Mouse (Mus musculus) CH12F3 (cell line): ENCODE data around the gene Ppp2r1b.
"Not testable (repeated sequence)": the region's sequence is repeated elsewhere in the genome, so short reads cannot be mapped to it uniquely, and the experiment has no call there.

ENCODE experiments used
- in situ Hi-C: fragments of 300-500 bp; cut with MboI; formaldehyde crosslinking; loops from 2 replicates; pipeline ENCODE4 v1.14.3; 2020; ENCODE audit warnings: low sequenced_read_pairs

The Ppp2r1b gene

DNA sequence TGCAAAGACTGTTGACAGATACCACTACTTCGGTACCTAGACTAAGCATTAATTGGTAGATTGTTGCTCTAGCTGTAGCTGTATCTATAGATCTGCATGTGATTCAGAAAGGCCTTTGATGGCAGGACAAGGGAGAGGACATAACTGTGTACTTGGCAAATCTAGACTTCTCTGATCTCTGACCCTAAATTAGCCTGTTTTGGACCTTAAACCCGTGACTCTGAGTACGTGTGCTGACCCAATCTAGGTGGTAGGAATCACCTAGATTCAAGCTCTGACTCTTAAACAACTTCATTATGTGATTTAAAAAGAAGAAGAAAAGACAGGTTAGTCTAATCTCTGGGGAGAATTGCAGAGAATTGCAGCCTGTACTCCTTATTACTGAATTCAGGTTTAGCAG is at the start of gene Ppp2r1b:
Ppp2r1b (plus strand) TSS at position 221 of the 400 bp plus-strand sequence.
- in situ Hi-C loops, result no loop called here

DNA sequence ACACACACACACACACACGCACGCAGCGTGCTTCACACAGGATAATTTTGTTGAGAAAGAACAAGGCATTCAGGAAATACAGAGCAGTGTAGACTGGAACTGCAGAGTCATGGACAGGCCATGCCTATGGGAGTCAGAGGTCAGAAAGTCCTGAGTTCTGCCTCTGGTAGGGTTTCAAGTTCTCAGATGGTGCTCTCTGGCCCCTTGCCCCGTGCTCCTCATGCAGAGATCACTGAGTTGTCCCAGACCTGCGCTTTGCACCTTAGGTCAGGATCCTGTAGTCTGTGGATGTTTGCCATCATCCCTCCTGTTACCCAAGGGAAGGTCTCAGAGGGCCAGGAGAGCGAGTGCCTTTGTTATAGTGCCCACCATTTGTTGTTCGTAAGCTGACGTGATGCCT is 48.3 kb upstream of the Ppp2r1b start:
- in situ Hi-C loops, result no loop called here

DNA sequence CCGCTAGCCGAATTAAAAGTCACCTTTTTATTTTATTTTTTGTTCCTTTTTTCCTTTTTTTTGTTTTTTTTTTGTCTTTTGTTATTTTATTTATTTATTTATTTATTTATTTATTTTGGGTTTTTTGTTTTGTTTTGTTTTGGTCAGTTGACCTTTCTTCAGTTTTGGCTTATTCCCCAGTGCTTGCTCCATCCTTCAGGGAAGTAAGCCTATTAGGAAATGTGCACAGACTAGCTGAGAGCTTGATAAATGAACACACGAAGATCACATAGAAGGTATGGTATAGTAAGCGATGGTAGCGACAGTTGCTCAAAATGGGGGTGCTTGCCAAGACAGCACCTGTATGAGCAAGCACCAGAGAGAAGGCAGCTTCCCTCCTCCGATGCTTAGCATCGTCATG is 47.5 kb upstream of the Ppp2r1b start:
- in situ Hi-C loops, result no loop called here

DNA sequence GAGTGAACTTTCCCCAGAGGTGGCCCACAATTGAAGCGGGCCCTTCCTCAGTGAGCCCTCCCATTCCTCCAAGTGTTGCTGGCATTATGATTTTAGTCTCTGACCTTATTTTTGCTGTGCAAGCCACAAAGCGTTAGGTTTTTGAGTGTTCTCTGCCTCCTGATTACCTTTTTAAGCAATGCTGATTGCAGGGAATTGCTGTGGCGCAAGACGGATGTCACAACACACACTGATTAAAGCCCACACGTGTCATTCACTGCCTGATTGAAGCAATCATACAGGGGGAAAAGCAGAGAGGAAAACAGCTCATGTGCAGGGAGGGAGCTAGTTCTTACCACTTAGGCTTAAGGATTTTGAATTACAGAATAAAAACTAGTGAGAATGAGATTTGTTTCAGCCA is 46.7 kb upstream of the Ppp2r1b start:
- in situ Hi-C loops, result no loop called here

DNA sequence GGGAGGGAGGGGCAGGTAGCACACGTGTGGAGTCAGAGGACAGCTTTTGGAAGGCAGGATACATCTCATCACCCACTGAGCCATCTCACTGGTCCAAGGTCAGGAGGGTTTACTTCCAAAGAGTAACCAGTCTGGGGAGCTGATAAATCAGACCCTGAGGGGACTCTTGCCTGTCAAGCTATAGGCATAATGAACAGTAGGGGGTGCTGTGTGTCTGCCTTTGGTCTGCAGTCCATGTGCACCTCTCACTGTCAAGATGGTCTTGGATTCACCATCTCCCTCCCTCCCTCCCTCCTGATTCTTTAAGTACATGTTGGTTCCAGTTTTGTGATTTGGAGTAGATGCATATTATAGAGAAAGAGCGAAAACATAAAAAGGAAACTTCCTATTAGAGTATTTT is 44.1 kb upstream of the Ppp2r1b start:
- in situ Hi-C loops, result no loop called here

DNA sequence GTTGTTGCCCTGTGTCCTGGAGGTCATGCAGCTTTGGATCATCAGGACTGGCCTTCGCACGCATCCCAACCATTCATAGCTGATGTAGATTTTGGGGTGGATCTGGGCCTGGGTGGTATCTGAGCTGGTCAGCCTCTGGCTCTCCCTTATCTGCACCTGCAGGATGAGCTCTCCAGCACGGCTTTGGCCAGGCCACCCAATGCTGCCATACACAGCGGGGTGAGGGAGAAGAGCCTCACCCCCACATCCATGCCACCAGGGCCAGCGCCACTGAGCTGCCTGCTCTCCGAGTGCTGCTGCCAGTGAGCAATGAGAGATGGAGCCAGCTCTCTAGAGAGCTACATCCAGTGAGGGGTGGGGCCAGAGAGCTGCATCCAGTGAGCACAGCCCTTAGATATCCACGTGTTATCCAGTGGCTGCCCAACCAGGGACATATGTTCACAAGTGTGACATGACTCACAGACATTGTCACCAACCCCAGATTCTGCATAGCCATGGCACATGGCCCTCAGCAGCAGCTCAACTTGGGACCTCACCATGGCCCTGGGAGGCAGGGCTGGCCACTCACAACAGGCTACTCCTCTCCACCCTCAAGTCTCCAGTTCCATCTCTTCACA is 41.9 kb upstream of the Ppp2r1b start:
- in situ Hi-C loops, result no loop called here

DNA sequence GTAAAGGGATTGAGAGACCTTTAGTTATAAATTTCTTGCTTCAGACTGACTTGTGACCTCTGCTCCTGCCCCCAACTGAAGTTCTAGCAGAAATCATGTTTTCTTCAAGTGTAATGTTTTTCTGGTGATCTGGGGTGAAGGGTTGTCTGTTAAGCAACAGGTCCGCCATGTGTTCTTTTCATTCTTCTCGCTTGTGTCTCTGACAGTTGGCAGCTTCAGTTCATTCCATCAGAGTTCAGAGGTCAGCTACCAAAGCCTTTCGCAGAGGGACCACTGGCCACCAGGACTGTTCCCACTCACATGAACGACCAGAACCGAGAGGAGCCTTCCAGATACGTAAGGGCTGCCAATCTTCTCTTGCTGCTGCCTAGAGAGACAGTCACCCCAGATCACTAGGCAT is 36.6 kb upstream of the Ppp2r1b start:
- in situ Hi-C loops, result no loop called here

DNA sequence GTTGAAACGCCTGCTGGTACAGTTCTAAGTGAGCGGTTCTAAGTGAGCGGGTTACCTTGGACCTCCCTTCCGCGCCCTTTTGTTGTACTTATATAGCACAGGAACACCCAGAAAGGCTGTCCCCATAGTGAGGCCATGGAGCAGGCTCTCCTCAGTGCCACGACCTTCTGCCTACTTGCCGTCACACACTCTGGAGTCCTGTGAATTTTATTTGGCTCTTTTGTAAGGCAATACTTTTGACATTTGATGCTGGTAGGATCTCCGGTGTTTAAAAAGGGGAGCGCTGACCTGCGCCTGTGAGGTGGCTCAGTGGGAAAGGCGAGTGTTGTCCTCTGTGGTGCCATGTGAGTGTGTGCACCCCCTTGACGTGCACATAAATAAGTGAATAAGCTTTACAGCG is 36.0 kb upstream of the Ppp2r1b start:
- in situ Hi-C loops, result no loop called here

DNA sequence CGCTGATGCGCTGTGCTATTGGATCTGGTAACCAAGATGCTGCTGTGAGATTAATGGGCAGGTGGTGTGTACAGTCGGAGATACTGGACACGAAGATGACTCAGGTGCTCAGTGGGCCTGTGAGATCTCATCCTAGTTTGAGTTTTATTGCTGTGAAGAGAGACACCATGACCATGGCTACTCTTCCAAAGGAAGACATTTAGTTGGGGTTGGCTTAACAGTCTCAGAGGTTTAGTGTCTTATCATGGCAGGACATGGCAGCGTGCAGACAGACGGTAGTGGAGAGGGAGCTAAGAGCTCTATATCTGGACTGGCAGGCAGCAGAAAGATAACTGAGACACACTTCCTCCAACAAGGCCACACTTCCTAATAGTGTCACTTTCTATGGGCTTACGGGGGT is 33.9 kb upstream of the Ppp2r1b start:
- in situ Hi-C loops, result no loop called here

DNA sequence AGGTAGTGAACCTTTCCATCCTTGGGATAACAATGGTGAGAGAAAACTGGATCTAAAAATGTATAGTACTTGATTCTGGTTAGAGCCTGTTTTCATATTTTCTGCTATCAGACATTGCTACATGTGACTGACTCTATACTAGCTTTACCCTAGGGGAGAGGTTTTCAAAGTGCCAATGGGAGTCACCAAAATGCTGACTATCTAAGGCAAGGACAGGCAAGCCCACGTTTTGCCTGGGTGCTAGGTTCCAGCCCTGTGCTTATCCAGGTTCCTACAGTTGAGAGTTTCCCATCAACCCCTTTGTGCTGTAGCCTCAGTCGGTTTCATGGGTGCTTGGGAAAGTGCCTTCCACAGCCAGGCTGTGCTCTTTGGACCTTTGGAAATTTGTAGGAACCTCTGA is 33.4 kb upstream of the Ppp2r1b start:
- in situ Hi-C loops, result no loop called here

DNA sequence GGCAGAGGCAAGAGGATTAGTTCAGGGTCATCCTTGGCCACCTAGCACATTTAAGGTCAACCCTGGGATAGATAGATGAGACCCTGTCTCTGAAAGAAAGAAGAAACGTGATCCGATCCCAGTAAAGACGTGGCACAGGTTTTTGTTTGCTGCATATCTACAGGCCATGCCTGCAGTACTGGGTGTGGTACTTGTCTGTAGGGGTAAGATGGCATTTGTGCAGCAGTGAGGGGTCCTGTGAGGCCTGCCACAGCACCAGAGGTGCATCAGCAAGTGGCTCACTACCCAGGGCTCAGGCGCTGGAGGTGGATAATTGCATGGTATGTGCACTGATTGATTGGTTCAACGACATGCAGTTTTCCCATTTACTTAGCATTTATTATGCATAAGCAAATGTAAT is 31.3 kb upstream of the Ppp2r1b start:
- in situ Hi-C loops, result no loop called here

DNA sequence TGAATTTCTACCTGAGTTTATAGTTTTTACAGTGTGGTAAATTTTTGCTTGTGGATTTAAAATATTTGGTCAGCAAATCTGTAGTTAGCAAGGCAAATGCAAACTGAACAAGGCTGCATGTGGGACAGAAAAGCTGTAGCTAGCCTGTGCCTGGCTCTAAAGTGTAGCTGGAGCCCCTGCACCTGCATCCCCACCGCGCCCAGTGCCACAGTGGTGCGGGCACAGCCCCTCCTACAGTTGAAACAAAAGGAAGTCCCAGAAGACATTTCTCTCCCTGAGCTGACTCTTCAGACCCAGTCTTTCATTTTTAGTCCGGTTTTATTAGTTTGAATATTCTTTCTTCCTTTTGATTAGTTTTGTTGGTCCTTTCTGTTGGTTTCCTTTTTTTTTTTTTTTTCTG is 29.4 kb upstream of the Ppp2r1b start:
- in situ Hi-C loops, result no loop called here

DNA sequence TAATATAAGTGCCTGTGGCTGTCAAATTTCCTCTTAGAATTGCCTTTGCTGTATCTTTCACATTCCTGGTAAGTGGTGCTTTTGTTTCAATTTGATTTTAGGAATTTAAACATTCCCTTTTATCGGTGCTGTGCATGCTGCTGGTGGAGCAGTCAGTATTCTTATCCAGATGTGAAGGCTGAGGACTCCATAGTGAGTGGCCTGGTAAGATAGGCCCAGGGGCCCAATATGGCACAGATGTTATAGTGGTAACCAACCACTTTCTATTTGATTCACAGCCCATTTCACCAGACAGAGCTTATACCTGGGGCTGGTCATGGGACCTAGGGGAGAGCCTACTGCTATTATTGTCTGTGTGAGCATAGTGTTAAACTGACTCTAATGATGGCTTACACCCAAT is 28.6 kb upstream of the Ppp2r1b start:
- in situ Hi-C loops, result no loop called here

DNA sequence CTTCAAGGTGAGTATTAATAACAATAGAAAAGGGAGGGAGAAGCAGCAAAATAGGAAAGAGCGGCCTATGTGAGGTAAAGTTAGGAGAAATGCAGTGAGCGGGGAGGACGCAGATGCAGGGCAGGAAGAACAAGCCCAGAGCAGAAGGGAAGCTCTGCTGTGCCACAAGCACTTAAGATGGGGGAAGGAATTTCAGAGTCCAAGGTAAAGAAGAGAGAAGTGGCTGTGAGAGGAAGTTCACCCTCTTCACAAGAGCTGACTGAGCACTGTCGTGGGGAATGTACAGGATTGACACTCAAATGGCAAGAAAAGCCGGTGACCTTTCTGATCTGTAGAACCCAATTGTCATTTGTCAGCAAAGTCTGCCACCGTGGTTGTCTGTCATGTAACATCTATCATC is 27.1 kb upstream of the Ppp2r1b start:
- in situ Hi-C loops, result no loop called here

DNA sequence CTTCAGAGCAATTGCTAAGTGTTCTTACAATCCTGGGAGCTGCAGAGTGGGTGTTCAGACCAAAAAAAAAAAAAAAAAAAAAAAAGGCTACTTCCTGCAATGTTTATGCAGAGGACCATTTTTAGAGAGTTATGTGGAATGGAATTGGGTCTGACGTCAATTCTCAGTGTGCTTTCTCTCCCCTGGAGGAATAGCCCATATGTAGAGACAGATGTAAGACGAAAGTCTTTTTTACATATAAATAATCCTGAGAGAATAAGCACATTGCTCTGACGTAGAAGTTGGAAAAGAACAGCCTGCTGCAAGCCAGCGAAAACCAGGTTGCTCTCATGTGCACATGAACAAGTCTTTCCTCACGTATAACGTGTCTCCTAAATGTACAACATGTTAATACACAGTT is 25.4 kb upstream of the Ppp2r1b start:
- in situ Hi-C loops, result no loop called here

DNA sequence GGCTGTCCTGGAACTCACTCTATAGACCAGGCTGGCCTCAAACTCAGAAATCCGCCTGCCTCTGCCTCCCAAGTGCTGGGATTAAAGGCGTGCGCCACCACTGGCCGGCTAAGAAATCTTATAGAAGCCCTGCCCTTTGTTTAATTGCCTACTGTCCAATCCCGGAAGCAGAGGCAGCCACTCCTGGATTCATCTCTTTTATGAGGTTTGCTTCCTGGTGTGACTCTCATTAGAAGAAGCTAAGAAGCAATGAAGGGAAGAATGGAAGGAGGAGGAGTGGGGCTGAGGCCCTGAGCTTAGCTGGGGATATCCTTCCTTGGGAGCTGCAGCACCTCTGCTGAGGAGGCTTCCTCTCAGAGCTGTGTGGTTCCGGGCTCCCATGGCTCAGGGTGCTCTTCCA is 23.4 kb upstream of the Ppp2r1b start:
- in situ Hi-C loops, result no loop called here

DNA sequence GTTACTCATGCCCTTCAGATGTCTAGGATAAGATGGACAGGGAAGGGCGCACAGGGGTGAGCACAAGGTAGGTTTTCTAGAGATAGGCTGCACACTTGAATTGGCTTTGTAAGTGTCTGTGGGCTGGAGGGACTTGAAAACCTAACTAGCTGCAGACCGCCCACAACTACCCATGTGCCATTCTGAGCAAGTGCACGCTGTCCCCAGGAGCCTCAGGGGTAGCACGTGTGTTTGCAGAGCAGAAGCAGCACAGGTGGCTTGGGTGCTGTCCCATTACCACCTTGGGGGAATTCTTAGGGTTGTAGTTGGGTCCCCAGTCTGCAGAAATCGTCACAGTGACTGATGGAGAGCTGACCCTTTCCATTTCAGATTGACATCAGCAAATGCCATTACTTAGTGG is 22.9 kb upstream of the Ppp2r1b start:
- in situ Hi-C loops, result no loop called here

DNA sequence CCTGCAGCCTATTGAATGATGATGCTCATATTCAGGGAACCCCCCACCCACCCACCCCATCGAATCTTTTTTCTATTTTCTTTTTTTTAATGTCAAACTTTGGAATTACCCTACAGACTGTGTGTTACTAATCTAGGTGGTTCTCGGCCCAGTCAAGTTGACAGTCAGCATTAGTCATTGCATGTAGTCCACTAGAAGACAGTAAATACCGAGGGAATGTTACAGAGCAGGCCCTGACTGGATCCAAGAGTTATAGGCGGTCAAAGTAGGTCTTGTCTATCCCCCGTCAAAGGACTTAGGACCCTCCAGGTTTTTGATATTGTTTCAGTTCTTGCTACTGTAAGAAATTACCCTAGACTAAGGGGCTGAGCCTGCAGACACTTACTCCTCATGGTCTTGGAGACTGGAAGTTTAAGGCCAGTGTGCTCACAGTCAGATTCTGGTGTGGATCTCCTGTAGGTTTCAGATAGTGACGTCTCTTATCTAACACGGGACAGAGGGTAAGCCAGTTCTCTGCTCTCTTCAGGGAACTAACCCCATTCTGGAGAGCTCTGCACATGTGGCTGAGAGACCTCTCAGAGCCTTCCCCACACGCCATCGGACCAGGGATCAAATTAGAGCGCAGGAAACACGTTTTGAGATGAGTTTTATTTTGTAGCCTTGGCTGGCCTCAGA is 21.2 kb upstream of the Ppp2r1b start:
- in situ Hi-C loops, result no loop called here

DNA sequence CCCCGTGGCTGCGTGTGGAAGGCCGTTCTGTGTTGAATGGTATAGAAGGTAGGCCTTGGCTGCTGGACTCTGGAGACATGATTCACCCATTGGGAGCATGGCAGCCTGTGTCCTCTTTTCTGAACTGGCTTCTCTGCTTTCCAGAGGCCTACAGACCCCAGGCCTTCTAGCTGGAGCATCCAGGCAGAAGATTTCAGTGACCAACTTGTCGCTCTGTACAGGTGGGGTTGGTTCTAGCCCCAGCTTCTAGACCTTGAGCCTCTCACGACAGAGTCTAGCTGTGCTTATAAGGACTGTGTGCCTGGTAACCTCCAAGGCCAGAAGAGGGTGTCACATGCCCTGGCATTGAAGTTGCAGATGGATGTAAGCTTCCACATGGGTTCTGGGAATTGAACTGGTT is 13.6 kb upstream of the Ppp2r1b start:
- in situ Hi-C loops, result no loop called here

DNA sequence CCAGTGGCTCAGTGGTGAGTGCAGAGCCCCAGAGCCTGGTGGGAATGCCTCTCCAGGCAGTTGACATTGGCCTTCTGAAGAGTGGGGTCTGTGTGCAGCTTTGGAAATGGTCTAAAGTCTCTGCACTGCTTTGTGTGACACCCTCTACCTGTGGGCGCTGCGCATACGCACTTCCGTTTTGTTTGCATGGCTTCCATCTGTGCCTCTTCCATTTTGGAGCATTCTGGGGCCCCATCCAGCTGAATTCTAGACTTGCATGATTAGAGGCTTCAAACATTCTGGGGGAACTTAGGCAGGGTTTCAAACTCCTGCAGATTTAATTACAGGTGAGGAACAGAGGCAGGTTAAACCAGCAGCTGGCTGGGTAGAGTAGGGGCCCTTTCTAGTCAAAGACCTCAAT is 12.9 kb upstream of the Ppp2r1b start:
- in situ Hi-C loops, result no loop called here

DNA sequence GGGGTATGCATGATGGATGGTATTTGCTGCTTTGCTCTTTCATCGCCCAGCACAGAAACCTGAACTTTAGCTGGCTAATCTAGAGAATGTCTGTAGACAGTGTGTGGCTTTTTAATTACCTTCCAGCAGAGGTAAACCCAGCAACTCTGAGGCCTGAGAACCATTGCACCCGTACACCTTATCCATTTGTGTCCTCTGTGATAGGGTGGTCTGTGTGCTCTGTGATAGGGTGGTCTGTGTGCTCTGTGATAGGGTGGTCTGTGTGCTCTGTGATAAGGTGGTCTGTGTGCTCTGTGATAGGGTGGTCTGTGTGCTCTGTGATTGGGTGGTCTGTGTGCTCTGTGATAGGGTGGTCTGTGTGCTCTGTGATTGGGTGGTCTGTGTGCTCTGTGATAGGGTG is 12.5 kb upstream of the Ppp2r1b start:
- in situ Hi-C loops, result not testable (repeated sequence)

DNA sequence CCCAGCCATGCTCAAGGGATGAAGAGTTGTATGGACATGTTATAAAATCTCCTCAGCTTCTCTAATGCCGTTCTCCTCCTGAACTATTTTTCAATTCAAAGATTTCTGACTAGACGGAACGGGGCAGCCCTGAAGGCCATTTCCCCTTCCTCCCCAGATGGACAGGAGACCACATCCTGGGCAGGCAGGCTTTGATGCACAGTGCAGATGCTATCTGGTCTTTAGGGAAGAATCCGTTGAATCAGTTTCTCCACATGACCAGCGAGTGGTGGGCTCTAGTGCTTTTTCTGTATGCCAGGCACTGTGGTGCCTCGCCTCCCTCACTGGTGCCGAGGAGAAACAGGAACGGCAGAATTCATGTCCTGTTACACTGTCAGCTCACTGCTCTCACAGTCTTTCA is 11.3 kb upstream of the Ppp2r1b start:
- in situ Hi-C loops, result no loop called here

DNA sequence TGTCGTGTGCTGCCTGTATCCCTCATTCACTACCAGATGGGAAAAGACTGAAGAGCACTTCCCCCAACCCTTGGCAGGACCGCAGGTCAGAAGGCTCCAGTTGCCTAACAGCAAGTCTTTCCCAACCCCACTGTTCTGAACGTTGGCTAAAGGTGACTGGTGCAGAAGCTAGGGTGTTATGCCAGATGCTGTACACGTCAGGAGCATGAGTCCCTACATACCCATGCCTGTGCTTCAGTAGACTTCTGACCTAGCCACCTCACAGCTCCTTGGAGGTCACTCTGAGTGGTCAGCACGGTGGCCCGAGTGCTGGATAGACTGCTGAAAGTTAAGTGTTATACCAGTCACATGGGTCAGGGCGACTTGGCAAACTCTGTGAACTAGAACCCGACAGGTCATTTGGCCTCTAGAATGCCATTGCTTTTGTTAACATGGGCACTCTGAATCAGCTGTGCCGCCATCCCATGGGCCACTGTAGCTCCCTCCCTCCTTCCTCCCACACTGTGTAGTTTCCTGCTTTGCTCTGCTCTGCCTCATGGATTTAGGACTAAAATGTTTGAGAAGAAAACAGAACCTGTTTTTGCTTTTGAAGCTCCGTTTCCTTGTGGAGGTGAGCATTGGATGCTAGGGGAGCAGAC is 9.9 kb upstream of the Ppp2r1b start:
- in situ Hi-C loops, result no loop called here
